In the genomic region with DNA sequence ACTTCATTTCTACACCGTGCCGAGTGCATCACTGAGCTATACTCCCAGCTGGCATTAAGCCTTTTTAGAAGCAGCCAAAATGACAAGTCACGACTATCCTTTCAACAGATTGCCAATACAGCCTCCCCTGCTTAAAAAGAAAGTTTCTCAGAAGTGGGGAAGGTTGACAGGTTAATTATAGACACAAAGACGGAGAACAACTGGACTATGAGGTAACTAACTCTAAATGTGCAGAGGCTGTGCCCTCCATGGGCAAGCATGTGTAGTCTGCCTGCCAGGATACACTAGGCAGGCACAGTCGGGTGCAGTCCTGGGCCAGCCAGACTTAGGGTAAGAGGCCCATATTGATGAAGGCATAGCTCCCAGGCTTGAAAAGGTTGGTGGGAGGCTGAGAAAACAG, we compare ENCODE assay signal across 12 mouse cellular contexts. TPM values are rescaled to one million over a fixed set of nuclear protein-coding genes. Genes with fewer than 3 reads are reported as not detected.
DNase-seq lines count a peak whose midpoint lies in the region; ATAC-seq and TF ChIP-seq lines count a peak whose summit lies in the region.
"Had no signal": no experiment of that assay in that cellular context is flagged by ENCODE, and none has a peak within 500 bp of the region (broad histone marks: within the 10 kb centered on the region; RNA-seq: fewer than 3 reads in every experiment).

No protein-coding gene starts in this region.

- TF ChIP-seq POLR2A in lung, adult 2 months (IDR thresholded peaks at IDR 0.05; ENCODE audit: borderline replicate concordance, extremely low read depth, low read depth, low read length): no peak
- no peak for TF ChIP-seq POLR2A in myocyte (IDR thresholded peaks at IDR 0.05; ENCODE audit: insufficient read length, low read depth)

- H3K79me2 ChIP-seq in myocyte (ENCODE audit: control insufficient read depth, insufficient read depth): peaks cover 43% of the 10 kb centered on the region

- no peak for ATAC-seq in embryonic facial prominence, embryonic 13.5 days (ENCODE audit: insufficient number of reproducible peaks, insufficient read depth, low FRiP score, low TSS enrichment, low read depth)
- ATAC-seq in heart, postnatal 0 days (ENCODE audit: insufficient read depth, low read depth): no peak

- H3K9ac ChIP-seq in embryonic facial prominence, embryonic 13.5 days: no peak overlapping the region
- peak overlapping the region; percentile 84 for H3K9ac ChIP-seq in heart, postnatal 0 days (replicated peaks; ENCODE audit: low read depth, low read length)

- intact Hi-C loops in gastrocnemius, postnatal 36 days (cut with DNase I): no loop called here

- no peaks in the 10 kb centered on the region for H3K36me3 ChIP-seq in embryonic facial prominence, embryonic 13.5 days
- no peaks in the 10 kb centered on the region for H3K36me3 ChIP-seq in heart, postnatal 0 days (replicated peaks; ENCODE audit: control insufficient read depth, insufficient read depth, low read length)
- H3K36me3 ChIP-seq in myocyte (ENCODE audit: control insufficient read depth, insufficient read depth): peaks cover 4% of the 10 kb centered on the region
- H3K36me3 ChIP-seq: G1E had no signal

- 44% methylated on average over 5 of the region's 5 CpGs for WGBS in lung, adult 2 months
- 56% methylated on average over 5 of the region's 5 CpGs for WGBS in embryonic facial prominence, embryonic 13.5 days
- 18% methylated on average over 5 of the region's 5 CpGs for WGBS in heart, postnatal 0 days

- no peaks in the 10 kb centered on the region for H3K9me3 ChIP-seq in embryonic facial prominence, embryonic 13.5 days
- no peaks in the 10 kb centered on the region for H3K9me3 ChIP-seq in heart, postnatal 0 days (replicated peaks; ENCODE audit: control insufficient read depth, low read length)
- H3K9me3 ChIP-seq: G1E had no signal

- H3K27me3 ChIP-seq in embryonic facial prominence, embryonic 13.5 days: peaks cover 23% of the 10 kb centered on the region
- no peaks in the 10 kb centered on the region for H3K27me3 ChIP-seq in heart, postnatal 0 days (ENCODE audit: control insufficient read depth, insufficient read depth, low read length)
- H3K27me3 ChIP-seq in myocyte (ENCODE audit: control insufficient read depth, insufficient read depth, insufficient read length): no peaks in the 10 kb centered on the region

- no peak for TF ChIP-seq EP300 in heart, postnatal 0 days (IDR thresholded peaks at IDR 0.05; ENCODE audit: low read depth)

- H3K4me2 ChIP-seq in embryonic facial prominence, embryonic 13.5 days: peak overlapping the region; percentile 94
- peak overlapping the region; percentile 84 for H3K4me2 ChIP-seq in heart, postnatal 0 days (ENCODE audit: low read depth, low read length)
- H3K4me2 ChIP-seq in myocyte (ENCODE audit: low read depth): peak overlapping the region; percentile 93

- no peak overlapping the region for H3ac ChIP-seq in myocyte (ENCODE audit: control insufficient read depth, insufficient read length)

- DNase-seq in lung, adult 2 months: no peak
- DNase-seq in lung, postnatal 4 days: no peak
- DNase-seq in heart, postnatal 0 days (ENCODE audit: low spot score): peak; percentile 45
- DNase-seq in adrenal gland, postnatal 14 days: no peak
- no peak for DNase-seq in gastrocnemius, postnatal 36 days
- DNase-seq: gastrocnemius, postnatal 10 days; layer of hippocampus, adult 9-11 months; spleen, adult 18-20 months; thymus, postnatal 36 days had no signal

- TF ChIP-seq CTCF in lung, adult 2 months (IDR thresholded peaks at IDR 0.05; ENCODE audit: insufficient read depth, low read length): no peak
- TF ChIP-seq CTCF in heart, postnatal 0 days (IDR thresholded peaks at IDR 0.05; ENCODE audit: low read depth): no peak

- H3K4me1 ChIP-seq in lung, adult 2 months (ENCODE audit: control insufficient read depth, insufficient read depth, low read length): peaks cover 6% of the 10 kb centered on the region; the same call in 1 of the 2 replicates
- peaks cover 3% of the 10 kb centered on the region; the same call in 1 of the 2 replicates for H3K4me1 ChIP-seq in embryonic facial prominence, embryonic 13.5 days
- peaks cover 28% of the 10 kb centered on the region for H3K4me1 ChIP-seq in heart, postnatal 0 days (ENCODE audit: control insufficient read depth, insufficient read depth)

- peak overlapping the region; percentile 11 for H3K4me3 ChIP-seq in lung, adult 2 months (replicated peaks; ENCODE audit: extremely low read depth, low read depth, low read length)
- H3K4me3 ChIP-seq in embryonic facial prominence, embryonic 13.5 days: peak overlapping the region; percentile 12; the same call in 1 of the 2 replicates
- H3K4me3 ChIP-seq in heart, postnatal 0 days (ENCODE audit: low read depth, low read length): peak overlapping the region; percentile 80
- peak overlapping the region; percentile 83 for H3K4me3 ChIP-seq in myocyte

- no peak overlapping the region for H3K27ac ChIP-seq in embryonic facial prominence, embryonic 13.5 days
- H3K27ac ChIP-seq in heart, postnatal 0 days (ENCODE audit: low read depth): peak overlapping the region; percentile 92

TF ChIP-seq in myocyte, 11 proteins besides CTCF, POLR2A, EP300 and RAD21:
- TF ChIP-seq MYOD1 (IDR thresholded peaks at IDR 0.05; ENCODE audit: control insufficient read depth in 1 of 3, insufficient read length in 2 of 3, low read depth in 2 of 3): peak in 1 of 3 experiments; percentile 31
- TF ChIP-seq MYOG (IDR thresholded peaks at IDR 0.05; ENCODE audit: control insufficient read depth in 1 of 3, insufficient read depth in 1 of 3, insufficient read length in 2 of 3, low read depth in 2 of 3): no peak

RNA-seq across cellular contexts. Expression of a gene that starts 2.1 kb away (rescaled TPM):
- polyA plus RNA-seq in lung, adult 2 months (2012; rRNA removed): 119 and 148 TPM in 2 replicates
- polyA plus RNA-seq in embryonic facial prominence, embryonic 13.5 days (2015; fragmentation: Nextera tagmentation; extraction: Ambion mirVana): 128 and 154 TPM in 2 replicates
- total RNA-seq in heart, postnatal 0 days (2014; rRNA removed; ENCODE audit: low replicate concordance): 96.5 and 117 TPM in 2 replicates
- 206 and 230 TPM in 2 replicates for polyA plus RNA-seq in heart, postnatal 0 days (2015; fragmentation: Nextera tagmentation; extraction: Ambion mirVana)
- polyA plus RNA-seq in myocyte (2012; fragmentation: generic; extraction: Trizol): 161 TPM
- 48.1 and 49.2 TPM in 2 replicates for total RNA-seq in adrenal gland, postnatal 14 days (2021)
- 100 to 1,000 TPM in 1 of 2 experiments, 10 to 100 TPM in 1; 83.7 to 139 TPM for total RNA-seq in gastrocnemius, postnatal 36 days (2021)
- polyA plus RNA-seq: G1E had no signal

Comparison
In these comparisons a context has a peak if more than half of its experiments do, and no peak if none do; other contexts are left out.
1. H3K4me3 ChIP-seq: peak in every context shown above with its lines; median percentile 83 in myocyte; 80 in heart, postnatal 0 days; 12 in embryonic facial prominence, embryonic 13.5 days; 11 in lung, adult 2 months.